Mouse (Mus musculus) erythroblast, adult 5-6 weeks (primary cell): Measurements from ENCODE around the gene Poc1b. TPM values are rescaled to one million over a fixed set of nuclear protein-coding genes. Genes with fewer than 3 reads are reported as not detected.

Experiments
- ATAC-seq: replicated peaks from 2 replicates; pipeline ENCODE4 v1.8.0; 2016; ENCODE audit warnings: moderate number of reproducible peaks, mild to moderate bottlenecking, moderate TSS enrichment, inconsistent platforms; ENCODE audit not compliant: poor library complexity, low FRiP score, severe bottlenecking
- total RNA-seq, 2 experiments: library from RNA; stranded (forward) in 1 of 2; stranded (reverse) in 1 of 2; fragments of 150-400 nt in 1 of 2; fragments of 200-764, 138-1000 nt in 1 of 2; gene quantifications; 2 replicates each; pipeline versions ENCODE4 v1.2.3 to v1.2.4; 2015 to 2017; ENCODE audit warnings: low replicate concordance in 2 of 2

The Poc1b gene
- total RNA-seq, 2 experiments from 2014 or later = 3.7 to 18.6 TPM

GRCm38 (mm10) chr10:99113533-99113932, 6.7 kb downstream of the Poc1b start:
- no peak for ATAC-seq

- no peak for ATAC-seq
These were observed 7.5 kb downstream of the Poc1b start for GRCm38 (mm10) chr10:99114295-99114694.

GRCm38 (mm10) chr10:99115471-99116236, 8.8 kb downstream of the Poc1b start:
- no peak for ATAC-seq

- no peak for ATAC-seq
These were observed 9.4 kb downstream of the Poc1b start for GRCm38 (mm10) chr10:99116237-99116632.

- no peak for ATAC-seq
These were observed 10.1 kb downstream of the Poc1b start for GRCm38 (mm10) chr10:99116650-99117615.

GRCm38 (mm10) chr10:99117876-99118275, 11.0 kb downstream of the Poc1b start:
- no peak for ATAC-seq

GRCm38 (mm10) chr10:99118697-99119096, 11.9 kb downstream of the Poc1b start:
- ATAC-seq = no peak

GRCm38 (mm10) chr10:99119471-99119870, 12.6 kb downstream of the Poc1b start:
- ATAC-seq = no peak

- ATAC-seq = no peak
These were observed 19.4 kb downstream of the Poc1b start, which contains the start of gene Phxr2 for GRCm38 (mm10) chr10:99126225-99126624. TSS of gene Phxr2 (minus strand) at chr10:99126325.

- no peak for ATAC-seq
These were observed 20.1 kb downstream of the Poc1b start for GRCm38 (mm10) chr10:99126954-99127353.

- no peak for ATAC-seq
These were observed 20.9 kb downstream of the Poc1b start for GRCm38 (mm10) chr10:99127691-99128261.

GRCm38 (mm10) chr10:99130611-99131010, 23.8 kb downstream of the Poc1b start:
- ATAC-seq = no peak

- ATAC-seq = no peak
These were observed 24.5 kb downstream of the Poc1b start for GRCm38 (mm10) chr10:99131298-99131697.

- ATAC-seq = no peak
These were observed 25.4 kb downstream of the Poc1b start for GRCm38 (mm10) chr10:99132189-99132588.

GRCm38 (mm10) chr10:99132595-99133272, 25.9 kb downstream of the Poc1b start:
- ATAC-seq = no peak

- ATAC-seq = no peak
These were observed 26.6 kb downstream of the Poc1b start for GRCm38 (mm10) chr10:99133321-99133875.

- ATAC-seq = no peak
These were observed 29.5 kb downstream of the Poc1b start for GRCm38 (mm10) chr10:99136337-99136736.

GRCm38 (mm10) chr10:99145611-99146010, 38.8 kb downstream of the Poc1b start:
- ATAC-seq = no peak

- no peak for ATAC-seq
These were observed 39.8 kb downstream of the Poc1b start for GRCm38 (mm10) chr10:99146596-99146995.
